Mouse (Mus musculus) right cerebral cortex, adult 2 months (tissue): ENCODE data around the gene March8.

Experiments used
- DNase-seq, 2 experiments: peaks; one replicate each; pipeline ENCODE4 v3.0.0; 2021 to 2022; ENCODE audit warnings: low spot score in 2 of 2

The March8 gene

DNA sequence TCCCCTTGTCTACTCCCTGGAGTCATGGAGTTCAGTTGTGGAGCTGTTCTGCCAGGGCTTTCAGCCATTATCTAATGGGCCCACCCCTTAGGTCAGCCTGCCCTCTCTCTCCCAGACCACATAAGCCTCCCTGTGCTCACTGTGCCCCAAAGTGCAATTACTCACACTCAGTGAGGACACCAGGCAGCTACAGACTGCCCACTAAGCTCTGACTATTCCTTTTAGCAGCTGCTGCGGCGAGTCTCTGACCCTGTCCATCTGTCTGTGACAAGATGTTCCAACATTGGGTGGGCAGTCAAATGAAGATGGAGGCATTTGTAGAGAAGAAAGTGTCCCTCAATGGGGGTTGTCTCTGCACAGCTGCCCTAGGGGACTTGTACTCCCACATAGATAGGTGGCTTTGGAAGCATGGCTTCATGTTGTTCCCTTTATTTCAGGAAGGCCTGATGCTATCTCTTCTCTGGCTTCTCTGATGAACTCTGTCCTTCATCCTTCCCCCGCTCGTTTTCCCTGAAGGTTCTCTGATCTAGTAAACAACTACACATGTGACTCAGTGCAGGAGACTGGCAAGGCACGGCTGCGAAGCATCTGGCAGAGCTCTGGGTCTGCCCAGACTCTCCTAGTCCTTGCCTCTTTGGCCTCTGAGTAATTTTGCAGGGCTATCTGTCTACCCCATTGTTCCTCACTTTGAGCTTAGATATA is 70.3 kb downstream of the March8 start:
- DNase-seq, result no peak

GRCm38 (mm10) chr6:116410436-116410835 is 72.6 kb downstream of the March8 start:
- no peak for DNase-seq

GRCm38 (mm10) chr6:116411716-116412115 is 73.9 kb downstream of the March8 start:
- no peak for DNase-seq

GRCm38 (mm10) chr6:116412546-116413325 is 74.9 kb downstream of the March8 start:
- no peak for DNase-seq

DNA sequence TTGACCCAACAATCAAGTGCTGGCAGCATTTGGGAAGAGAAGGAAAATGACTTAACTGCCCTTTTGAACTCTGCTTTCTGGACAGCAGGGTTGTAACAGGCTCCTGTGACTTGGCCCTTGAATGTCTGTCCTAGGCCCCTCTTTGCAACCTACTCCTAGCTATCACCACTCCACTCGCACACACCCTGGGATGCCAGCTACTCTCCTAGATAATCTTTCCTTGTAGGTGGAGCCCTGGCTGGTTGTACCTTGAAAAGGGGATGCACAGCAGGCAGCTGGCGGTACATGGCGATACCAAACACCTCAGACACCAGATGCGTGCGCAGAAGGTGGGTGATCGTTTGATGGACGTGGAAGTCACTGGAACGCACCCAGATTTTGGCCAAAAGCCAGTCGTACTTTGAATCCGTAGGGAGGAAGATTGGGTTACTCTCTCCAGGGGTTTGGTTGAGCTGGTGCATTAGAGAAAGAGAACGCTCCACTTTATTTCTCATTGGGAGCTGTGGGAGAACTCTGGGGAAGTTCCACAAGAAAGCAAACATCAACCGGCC is 77.4 kb downstream of the March8 start:
- DNase-seq, result no peak

DNA sequence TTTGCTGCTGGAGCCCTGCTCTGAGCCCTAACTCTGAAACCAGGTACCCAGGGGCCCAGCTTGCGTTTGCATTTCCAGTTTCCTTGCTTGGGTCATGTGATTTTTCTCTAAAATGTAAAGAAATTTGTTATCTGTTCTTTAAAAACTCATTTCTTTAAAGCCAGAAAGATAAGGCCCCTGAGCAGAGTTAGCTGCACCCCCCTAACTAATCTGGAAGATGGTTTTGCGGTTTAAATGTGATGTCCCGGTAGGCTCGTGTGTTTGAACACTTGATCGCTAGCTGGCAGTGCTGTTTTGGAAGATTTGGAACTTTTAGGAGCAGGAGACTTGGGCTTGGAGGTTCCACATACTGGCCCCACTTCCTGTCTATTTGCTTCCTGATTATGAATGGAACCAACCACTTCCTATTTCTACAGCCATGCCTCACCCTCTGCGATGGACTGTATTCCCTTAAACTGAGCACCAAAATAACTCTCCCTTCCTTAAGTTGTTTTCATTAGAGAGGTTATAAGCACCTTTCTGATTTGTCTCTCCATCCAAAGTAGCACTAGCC is 78.3 kb downstream of the March8 start:
- DNase-seq, result no peak

DNA sequence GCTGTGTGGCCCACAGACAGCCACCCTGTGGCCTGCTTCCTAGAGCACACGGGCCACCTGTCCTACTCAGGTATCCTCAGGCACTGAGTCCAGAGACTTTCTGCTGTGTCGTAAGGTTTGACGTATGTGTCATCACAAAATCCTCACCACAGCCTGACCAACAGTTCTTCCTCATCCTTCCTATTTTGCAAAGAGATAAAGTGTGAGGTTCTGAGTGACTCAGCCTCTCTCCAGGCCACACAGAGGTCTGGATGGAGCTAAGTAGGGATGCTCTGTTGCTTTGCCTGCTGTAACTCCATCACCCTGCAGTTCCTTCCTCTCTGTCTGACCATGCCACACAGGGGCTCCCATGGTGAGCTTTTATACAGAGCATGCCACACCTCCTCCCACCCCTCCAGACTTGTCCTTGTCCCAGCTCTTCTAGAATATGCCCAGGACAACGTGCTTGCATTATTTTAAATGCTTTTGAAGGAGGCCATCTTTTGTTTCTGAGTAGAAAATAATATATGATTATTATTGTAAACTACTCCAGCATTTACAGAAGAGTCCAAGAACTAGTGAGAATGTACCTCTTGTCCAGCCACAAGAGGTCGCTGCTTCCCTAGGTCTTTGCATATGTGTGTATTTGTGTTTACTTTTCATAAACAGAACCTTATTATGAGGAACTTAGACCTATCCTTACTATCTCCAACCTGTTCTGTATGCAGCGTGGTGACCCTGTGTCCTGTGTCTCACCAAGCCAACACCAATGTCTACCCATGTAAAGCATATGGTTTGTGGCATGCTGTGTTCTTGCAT is 79.9 kb downstream of the March8 start:
- no peak for DNase-seq

DNA sequence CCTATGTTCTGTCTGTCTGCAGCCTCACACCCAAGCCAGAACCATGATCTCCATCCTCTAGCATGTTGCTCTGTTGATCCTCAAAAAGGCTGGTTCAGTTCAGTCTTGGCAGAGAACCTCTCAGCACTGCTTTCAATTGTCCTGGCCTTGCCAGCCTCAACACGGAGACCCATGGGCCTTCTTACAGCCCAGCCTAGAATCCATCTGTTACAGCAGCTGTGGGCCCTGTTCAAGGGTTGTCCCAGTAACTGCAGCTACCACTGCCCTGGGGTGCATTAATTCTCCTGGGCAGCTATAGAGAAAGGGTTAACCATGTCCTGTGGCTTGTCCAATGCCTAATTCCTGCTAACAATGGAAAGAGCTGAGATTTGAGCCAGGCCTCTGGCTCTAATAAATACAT is 80.7 kb downstream of the March8 start:
- no peak for DNase-seq

DNA sequence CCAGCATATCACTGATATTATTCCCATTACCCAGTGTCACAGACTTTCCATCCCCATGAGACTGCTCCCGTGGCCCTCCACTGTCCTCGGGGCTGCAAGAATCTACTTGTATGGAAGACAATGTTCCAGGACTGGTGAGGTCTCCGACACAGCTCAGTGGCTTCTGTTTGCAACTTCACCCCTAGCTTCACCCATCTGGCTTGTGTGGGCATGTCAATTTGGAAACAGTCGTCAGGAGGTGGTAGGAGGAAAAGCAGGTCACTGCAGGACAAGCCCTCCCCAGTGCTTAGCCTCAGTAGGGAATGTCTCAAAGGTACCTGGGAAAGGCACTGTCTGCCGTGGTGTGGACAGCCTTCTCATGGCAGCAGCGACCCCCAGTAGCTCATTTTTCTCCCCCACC is 81.9 kb downstream of the March8 start:
- no peak for DNase-seq

DNA sequence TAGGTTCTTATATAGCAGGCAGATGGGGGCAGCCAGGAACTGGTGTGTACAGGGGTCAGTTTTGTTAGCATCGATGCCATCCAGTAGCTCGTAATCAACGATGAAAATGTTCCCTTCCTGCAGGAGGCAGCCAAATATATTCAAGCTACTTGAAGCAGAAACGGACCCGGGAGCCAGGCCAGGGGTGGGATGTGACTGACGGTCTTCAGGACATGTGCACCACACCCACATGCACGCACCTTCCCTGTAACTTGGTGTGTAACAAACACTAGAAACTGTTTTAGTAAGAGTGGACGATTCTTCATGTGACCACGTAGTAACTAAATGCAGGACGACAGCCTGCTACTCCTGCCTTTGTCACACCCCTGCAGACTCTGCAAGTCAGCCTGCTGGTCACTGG is 82.4 kb downstream of the March8 start:
- DNase-seq, result no peak

- DNase-seq, result no peak
Measured at GRCm38 (mm10) chr6:116422991-116423390, 85.2 kb downstream of the March8 start.

DNA sequence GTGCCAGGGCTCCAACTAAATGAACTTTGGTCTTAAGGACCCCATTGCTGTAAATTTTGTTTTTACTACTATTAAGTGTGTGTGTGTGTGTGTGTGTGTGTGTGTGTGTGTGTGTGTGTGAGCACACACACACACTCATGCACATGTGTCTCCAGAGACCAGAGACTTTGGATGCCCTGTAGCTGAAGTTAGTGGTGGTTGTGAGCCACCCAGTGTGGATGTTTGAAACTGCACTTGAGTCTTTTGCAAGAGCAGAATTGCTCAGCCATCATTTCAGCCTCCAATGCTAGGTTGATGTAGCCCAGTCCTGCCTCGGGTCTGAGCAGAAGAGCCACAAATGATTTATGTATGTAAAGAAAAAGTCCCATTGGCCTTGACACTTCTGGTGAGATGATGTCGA is 85.8 kb downstream of the March8 start:
- peak; percentile 67 to 74 for DNase-seq

DNA sequence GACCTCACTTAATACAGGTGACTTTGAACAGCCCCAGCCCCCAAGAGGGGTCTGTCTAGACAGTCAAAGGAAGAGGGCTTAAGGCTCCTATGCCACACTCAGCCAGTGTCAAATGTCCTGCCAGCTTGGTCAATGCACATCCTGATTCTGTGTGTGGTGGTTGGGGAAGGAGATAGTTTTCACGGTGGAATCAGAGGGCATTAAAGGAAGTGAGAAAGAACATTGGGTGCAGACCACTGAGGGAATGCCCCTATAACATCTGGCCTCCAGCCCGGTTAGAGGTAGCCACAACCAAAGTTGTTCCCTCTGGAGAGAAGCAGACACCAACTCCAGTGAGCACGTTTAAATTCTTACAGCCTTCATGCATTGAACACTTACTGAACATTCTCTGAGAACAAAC is 89.7 kb downstream of the March8 start:
- DNase-seq, result no peak

GRCm38 (mm10) chr6:116428282-116428681 is 90.5 kb downstream of the March8 start:
- DNase-seq, result no peak

DNA sequence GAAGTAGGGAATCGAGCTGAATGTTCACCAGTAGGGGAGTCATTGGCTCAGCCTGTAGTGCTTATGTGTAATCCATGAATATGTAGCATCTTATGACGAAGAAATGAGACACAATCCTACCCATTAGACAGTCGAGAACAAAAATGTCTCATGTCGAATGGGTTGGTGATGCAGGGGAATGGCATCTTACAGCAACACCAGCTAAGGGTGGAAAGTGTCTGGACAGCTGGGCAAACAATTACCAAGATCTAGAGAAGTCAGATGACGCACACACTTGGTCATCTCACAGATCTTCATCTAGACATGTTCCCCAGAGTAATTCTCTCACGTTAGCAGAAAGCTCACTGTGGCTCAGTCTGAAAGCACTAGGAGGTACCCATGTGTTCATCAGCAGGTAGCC is 101.0 kb downstream of the March8 start:
- no peak for DNase-seq

DNA sequence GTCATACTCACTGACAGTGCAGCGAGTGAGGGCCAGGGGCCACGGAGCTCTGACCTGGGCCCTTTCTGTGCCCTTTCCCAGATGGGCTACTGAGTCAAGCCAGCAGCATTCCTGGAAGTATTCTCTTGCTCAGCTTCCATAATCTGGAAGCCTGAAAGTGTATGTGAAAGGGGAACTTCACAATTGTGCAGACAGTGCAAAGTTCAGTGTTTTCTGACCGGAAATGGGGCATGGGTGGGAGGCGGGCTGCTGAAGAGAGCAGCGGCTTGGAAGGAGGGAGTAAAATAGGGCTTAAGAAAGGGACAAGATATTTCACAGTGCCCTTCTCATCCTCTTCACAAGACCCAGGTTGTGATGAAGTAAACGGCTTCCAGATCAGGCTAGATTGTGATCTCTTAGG is 101.7 kb downstream of the March8 start:
- no peak for DNase-seq

- no peak for DNase-seq
Measured at GRCm38 (mm10) chr6:116440447-116440846, 102.6 kb downstream of the March8 start.

DNA sequence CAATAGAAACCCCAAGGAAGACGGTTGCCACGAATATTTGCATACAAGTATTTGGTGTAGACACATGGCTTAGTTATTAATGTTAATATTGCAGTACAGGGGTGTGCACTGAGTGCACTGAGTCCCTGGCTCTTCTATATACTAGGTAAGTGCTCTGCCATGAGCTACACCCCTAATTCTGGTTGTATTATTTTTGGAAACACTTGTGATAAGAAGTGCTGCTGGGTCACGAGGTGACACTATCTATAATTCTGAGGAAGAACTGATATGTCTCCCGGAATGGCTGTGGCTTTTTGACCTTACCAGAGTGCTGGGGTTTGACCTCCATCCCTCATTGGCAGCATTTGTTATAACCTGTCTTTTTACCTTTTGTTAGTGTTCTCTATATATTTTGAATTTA is 103.0 kb downstream of the March8 start:
- no peak for DNase-seq

- DNase-seq, result no peak
Measured at GRCm38 (mm10) chr6:116455781-116456180, 118.0 kb downstream of the March8 start.

GRCm38 (mm10) chr6:116456482-116456881 is 118.7 kb downstream of the March8 start:
- no peak for DNase-seq

DNA sequence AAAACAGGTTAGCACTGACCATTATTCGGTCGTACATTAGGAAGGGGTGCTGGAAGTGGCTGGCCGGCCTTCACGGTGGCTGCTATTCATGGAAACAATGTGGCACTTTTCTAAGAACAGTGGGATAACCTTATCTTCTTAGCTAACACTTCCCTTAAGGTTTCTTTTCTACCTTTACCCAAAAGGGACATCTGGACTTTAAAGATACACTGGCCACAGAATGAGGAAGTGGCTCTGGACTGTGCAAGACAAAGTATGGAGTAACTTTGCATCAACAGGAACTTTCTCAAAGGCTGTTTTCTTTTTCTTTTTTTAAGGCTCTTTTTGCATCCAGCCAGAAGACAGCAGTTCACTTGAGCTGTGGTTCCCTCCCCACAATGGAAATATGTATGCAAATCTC is 120.9 kb downstream of the March8 start:
- DNase-seq, result no peak
